Mouse (Mus musculus): ENCODE results near the gene Rela. TPM values are rescaled to one million over a fixed set of nuclear protein-coding genes. Genes with fewer than 3 reads are reported as not detected.
"Not testable (repeated sequence)": the region's sequence is repeated elsewhere in the genome, so short reads cannot be mapped to it uniquely, and the experiment has no call there.

Rela gene
- polyA plus RNA-seq, 1 experiment: 56.5 TPM

DNA sequence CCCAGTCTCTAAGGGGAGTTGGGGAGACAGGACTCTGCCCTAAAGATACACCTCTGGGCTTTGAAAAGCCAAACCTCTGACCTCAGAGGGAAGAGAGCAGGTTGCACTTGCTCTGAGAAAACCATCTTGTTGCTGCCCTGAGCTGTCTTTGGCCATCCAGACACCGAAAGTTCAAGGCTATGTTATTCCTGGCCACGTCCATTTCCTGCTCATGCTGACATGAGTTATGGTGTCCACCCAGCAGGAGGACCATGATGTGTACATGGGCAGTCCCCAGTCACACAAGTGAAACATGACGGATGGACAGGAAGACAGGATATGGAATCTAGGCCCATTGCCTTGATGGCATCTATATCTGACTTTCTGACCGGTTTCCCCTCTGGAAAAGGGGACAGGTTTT is 43.1 kb downstream of the Rela start:
- Histone ChIP-seq H3ac (ENCODE audit: control insufficient read depth, insufficient read length, low read depth) (no peak overlapping the region), H3K27me3 (ENCODE audit: control insufficient read depth, insufficient read depth, insufficient read length) (no peaks in the 10 kb centered on the region), H3K79me3 (ENCODE audit: low read depth) (no peaks in the 10 kb centered on the region), H3K36me3 (ENCODE audit: control insufficient read depth, insufficient read depth) (peaks cover 73% of the 10 kb centered on the region), H3K79me2 (ENCODE audit: control insufficient read depth, insufficient read depth) (no peaks in the 10 kb centered on the region), H3K4me3 (ENCODE audit: insufficient read depth, poor library complexity, severe bottlenecking) (no peak overlapping the region)
- TF ChIP-seq MYOG (IDR thresholded peaks at IDR 0.05; ENCODE audit: control insufficient read depth, extremely low read depth, insufficient read length) (no peak), FOSL1 (IDR thresholded peaks at IDR 0.05; ENCODE audit: insufficient read depth, low read length, poor library complexity, severe bottlenecking) (no peak), CTCF (IDR thresholded peaks at IDR 0.05; ENCODE audit: control insufficient read depth, insufficient read depth, insufficient read length) (no peak), CEBPB (IDR thresholded peaks at IDR 0.05; ENCODE audit: low read depth) (no peak), USF1 (IDR thresholded peaks at IDR 0.05; ENCODE audit: low read depth) (no peak), MAX (IDR thresholded peaks at IDR 0.05) (no peak), MYOD1 (IDR thresholded peaks at IDR 0.05; ENCODE audit: control insufficient read depth, insufficient read length, low read depth) (no peak)

DNA sequence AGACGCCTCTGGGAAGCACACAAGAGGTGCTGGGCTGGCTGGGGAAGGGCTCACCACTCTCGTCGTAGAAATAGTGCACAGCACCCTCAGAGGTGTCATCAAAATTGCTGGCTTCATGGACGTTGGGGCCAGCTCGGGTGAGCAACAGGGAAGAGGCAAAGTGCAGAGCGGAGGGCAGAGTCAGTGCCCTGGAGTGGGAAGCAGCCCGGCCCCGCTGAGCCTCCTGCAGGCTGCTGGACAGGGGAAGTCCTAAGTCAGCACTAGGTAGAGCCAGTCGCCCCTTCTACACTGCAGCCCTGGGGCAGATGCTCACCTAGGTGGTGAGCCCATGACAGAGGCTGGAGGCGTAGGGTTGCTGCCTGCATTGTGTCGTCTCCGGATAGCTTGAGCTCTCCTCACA is 47.0 kb downstream of the Rela start:
- H3K79me3 ChIP-seq (ENCODE audit: low read depth): peaks cover 6% of the 10 kb centered on the region
- no peaks in the 10 kb centered on the region for H3K27me3 ChIP-seq (ENCODE audit: control insufficient read depth, insufficient read depth, insufficient read length)
- TF ChIP-seq MYOG (IDR thresholded peaks at IDR 0.05; ENCODE audit: control insufficient read depth, extremely low read depth, insufficient read length): no peak
- H3K4me3 ChIP-seq (ENCODE audit: insufficient read depth, poor library complexity, severe bottlenecking): no peak overlapping the region
- no peak overlapping the region for H3ac ChIP-seq (ENCODE audit: control insufficient read depth, insufficient read length, low read depth)
- H3K79me2 ChIP-seq (ENCODE audit: control insufficient read depth, insufficient read depth): peaks cover 14% of the 10 kb centered on the region
- peaks cover 59% of the 10 kb centered on the region for H3K36me3 ChIP-seq (ENCODE audit: control insufficient read depth, insufficient read depth)

DNA sequence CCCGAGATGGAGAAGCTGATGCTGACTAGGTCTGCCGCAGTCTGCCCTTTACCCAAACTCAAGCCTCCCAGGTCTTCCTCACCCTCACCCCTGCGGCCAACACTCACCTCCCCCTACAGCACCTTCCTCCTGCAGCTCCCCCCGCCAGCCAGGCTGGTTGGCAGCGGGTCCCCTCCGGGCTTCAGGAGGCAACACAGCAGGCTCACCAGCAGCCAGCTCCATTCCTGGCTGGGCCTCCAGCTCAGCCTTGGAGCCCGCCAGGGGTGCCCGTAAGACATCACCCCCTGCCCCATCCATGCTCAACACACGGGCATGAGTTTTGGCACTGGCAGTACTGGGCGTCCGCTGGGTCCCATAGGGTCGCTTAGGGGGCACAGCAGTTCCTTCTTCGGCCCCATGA is 47.7 kb downstream of the Rela start:
- H3K4me3 ChIP-seq (ENCODE audit: insufficient read depth, poor library complexity, severe bottlenecking): no peak overlapping the region
- H3K27me3 ChIP-seq (ENCODE audit: control insufficient read depth, insufficient read depth, insufficient read length): no peaks in the 10 kb centered on the region
- no peak for TF ChIP-seq CEBPB (IDR thresholded peaks at IDR 0.05; ENCODE audit: low read depth)
- TF ChIP-seq CTCF (IDR thresholded peaks at IDR 0.05; ENCODE audit: control insufficient read depth, insufficient read depth, insufficient read length): no peak
- H3K79me2 ChIP-seq (ENCODE audit: control insufficient read depth, insufficient read depth): peaks cover 18% of the 10 kb centered on the region
- H3K79me3 ChIP-seq (ENCODE audit: low read depth): peaks cover 9% of the 10 kb centered on the region
- peaks cover 51% of the 10 kb centered on the region for H3K36me3 ChIP-seq (ENCODE audit: control insufficient read depth, insufficient read depth)
- no peak overlapping the region for H3ac ChIP-seq (ENCODE audit: control insufficient read depth, insufficient read length, low read depth)

DNA sequence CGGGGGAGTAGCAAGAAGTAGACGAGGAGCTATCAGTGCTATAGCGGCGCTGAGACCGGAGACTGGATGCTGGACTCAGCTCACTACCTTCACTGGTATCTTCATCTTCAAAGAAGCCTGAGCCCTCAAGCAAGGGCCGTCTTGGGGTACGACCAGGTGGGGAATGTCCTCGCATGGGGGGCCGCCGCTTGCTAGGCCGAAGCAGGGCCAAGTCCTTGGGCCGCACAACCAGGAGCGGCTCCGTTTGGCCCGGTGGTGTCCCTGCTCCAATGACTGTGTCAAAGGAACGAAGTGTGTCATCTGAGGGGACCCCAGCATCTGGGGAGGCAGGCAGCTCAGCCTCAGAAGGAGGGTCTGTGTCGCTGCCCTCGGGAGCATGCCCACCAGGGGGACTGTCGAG is 48.1 kb downstream of the Rela start:
- no peaks in the 10 kb centered on the region for H3K27me3 ChIP-seq (ENCODE audit: control insufficient read depth, insufficient read depth, insufficient read length)
- no peak overlapping the region for H3ac ChIP-seq (ENCODE audit: control insufficient read depth, insufficient read length, low read depth)
- peaks cover 14% of the 10 kb centered on the region for H3K79me3 ChIP-seq (ENCODE audit: low read depth)
- H3K36me3 ChIP-seq (ENCODE audit: control insufficient read depth, insufficient read depth): peaks cover 48% of the 10 kb centered on the region
- no peak for TF ChIP-seq CTCF (IDR thresholded peaks at IDR 0.05; ENCODE audit: control insufficient read depth, insufficient read depth, insufficient read length)
- no peak for TF ChIP-seq MAX (IDR thresholded peaks at IDR 0.05)
- TF ChIP-seq MYOD1 (IDR thresholded peaks at IDR 0.05; ENCODE audit: control insufficient read depth, insufficient read length, low read depth): no peak
- TF ChIP-seq FOSL1 (IDR thresholded peaks at IDR 0.05; ENCODE audit: insufficient read depth, low read length, poor library complexity, severe bottlenecking): no peak
- no peak for TF ChIP-seq CEBPB (IDR thresholded peaks at IDR 0.05; ENCODE audit: low read depth)
- TF ChIP-seq USF1 (IDR thresholded peaks at IDR 0.05; ENCODE audit: low read depth): no peak
- no peak for TF ChIP-seq MYOG (IDR thresholded peaks at IDR 0.05; ENCODE audit: control insufficient read depth, extremely low read depth, insufficient read length)
- peaks cover 22% of the 10 kb centered on the region for H3K79me2 ChIP-seq (ENCODE audit: control insufficient read depth, insufficient read depth)
- H3K4me3 ChIP-seq (ENCODE audit: insufficient read depth, poor library complexity, severe bottlenecking): no peak overlapping the region

DNA sequence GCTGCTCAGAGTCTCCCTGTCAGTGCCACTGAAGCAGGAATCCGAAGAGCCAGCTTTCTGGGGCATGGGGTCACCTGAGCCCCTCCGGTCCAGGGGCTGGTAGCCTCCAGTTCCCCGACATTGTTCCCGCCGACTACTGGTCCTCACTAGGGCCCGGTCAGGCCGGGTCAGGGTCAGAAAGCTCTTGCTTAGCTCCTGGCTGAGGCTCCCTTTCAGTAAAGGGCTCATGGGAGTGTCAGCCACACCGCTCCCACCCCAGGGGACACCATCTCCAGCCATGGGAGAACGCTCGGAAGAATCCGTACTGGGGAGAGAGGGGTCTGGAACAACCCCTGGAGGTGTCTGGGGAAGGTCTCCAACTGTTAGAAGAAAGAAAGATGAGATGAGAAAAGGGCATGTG is 48.6 kb downstream of the Rela start:
- Histone ChIP-seq H3K4me3 (ENCODE audit: insufficient read depth, poor library complexity, severe bottlenecking) (no peak overlapping the region), H3K27me3 (ENCODE audit: control insufficient read depth, insufficient read depth, insufficient read length) (no peaks in the 10 kb centered on the region), H3K79me2 (ENCODE audit: control insufficient read depth, insufficient read depth) (peaks cover 27% of the 10 kb centered on the region), H3K36me3 (ENCODE audit: control insufficient read depth, insufficient read depth) (peaks cover 44% of the 10 kb centered on the region), H3K79me3 (ENCODE audit: low read depth) (peaks cover 18% of the 10 kb centered on the region), H3ac (ENCODE audit: control insufficient read depth, insufficient read length, low read depth) (no peak overlapping the region)
- TF ChIP-seq CTCF (IDR thresholded peaks at IDR 0.05; ENCODE audit: control insufficient read depth, insufficient read depth, insufficient read length) (no peak), USF1 (IDR thresholded peaks at IDR 0.05; ENCODE audit: low read depth) (no peak), MYOD1 (IDR thresholded peaks at IDR 0.05; ENCODE audit: control insufficient read depth, insufficient read length, low read depth) (no peak), MYOG (IDR thresholded peaks at IDR 0.05; ENCODE audit: control insufficient read depth, extremely low read depth, insufficient read length) (no peak), CEBPB (IDR thresholded peaks at IDR 0.05; ENCODE audit: low read depth) (no peak), MAX (IDR thresholded peaks at IDR 0.05) (no peak)

DNA sequence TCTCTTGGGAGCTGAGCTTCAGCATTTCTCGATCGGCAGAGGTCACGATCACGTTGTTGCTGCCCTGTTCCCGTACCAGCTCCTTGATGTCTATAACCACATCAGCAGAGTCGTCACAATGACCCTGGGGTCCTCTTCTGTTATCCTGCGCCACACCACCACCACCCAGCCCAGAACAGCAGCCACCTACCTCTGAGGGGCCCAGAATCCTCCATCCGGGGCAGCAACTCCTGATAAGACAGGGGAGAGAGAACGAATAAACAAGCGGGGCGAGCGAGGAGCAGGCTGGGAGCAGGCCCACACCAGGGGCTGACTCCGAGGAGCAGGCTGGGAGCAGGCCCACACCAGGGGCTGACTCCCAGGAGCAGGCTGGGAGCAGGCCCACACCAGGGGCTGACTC is 49.2 kb downstream of the Rela start:
- Histone ChIP-seq H3ac (ENCODE audit: control insufficient read depth, insufficient read length, low read depth) (no peak overlapping the region), H3K79me2 (ENCODE audit: control insufficient read depth, insufficient read depth) (peaks cover 32% of the 10 kb centered on the region), H3K36me3 (ENCODE audit: control insufficient read depth, insufficient read depth) (peaks cover 38% of the 10 kb centered on the region), H3K4me3 (ENCODE audit: insufficient read depth, poor library complexity, severe bottlenecking) (no peak overlapping the region), H3K79me3 (ENCODE audit: low read depth) (peaks cover 24% of the 10 kb centered on the region), H3K27me3 (ENCODE audit: control insufficient read depth, insufficient read depth, insufficient read length) (no peaks in the 10 kb centered on the region)
- TF ChIP-seq FOSL1 (IDR thresholded peaks at IDR 0.05; ENCODE audit: insufficient read depth, low read length, poor library complexity, severe bottlenecking) (no peak), MYOG (IDR thresholded peaks at IDR 0.05; ENCODE audit: control insufficient read depth, extremely low read depth, insufficient read length) (no peak), CTCF (IDR thresholded peaks at IDR 0.05; ENCODE audit: control insufficient read depth, insufficient read depth, insufficient read length) (no peak), MYOD1 (IDR thresholded peaks at IDR 0.05; ENCODE audit: control insufficient read depth, insufficient read length, low read depth) (no peak), USF1 (IDR thresholded peaks at IDR 0.05; ENCODE audit: low read depth) (no peak), MAX (IDR thresholded peaks at IDR 0.05) (no peak), CEBPB (IDR thresholded peaks at IDR 0.05; ENCODE audit: low read depth) (no peak)

DNA sequence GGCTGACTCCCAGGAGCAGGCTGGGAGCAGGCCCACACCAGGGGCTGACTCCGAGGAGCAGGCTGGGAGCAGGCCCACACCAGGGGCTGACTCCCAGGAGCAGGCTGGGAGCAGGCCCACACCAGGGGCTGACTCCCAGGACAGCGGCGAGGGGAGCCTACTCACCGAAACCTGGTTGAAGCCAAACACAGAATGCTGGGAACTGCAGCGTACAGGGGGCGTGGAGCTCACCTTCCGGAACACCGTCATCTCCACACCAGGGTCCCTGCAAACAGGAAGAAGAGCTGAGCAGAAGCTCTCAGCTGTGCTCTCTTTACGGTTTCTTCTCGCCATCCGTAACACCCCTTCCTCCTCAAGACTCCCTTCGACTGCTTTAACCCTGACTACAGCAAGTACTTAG is 49.7 kb downstream of the Rela start:
- Histone ChIP-seq H3K79me3 (ENCODE audit: low read depth) (peaks cover 29% of the 10 kb centered on the region), H3ac (ENCODE audit: control insufficient read depth, insufficient read length, low read depth) (peak overlapping the region; percentile 38), H3K79me2 (ENCODE audit: control insufficient read depth, insufficient read depth) (peaks cover 38% of the 10 kb centered on the region), H3K36me3 (ENCODE audit: control insufficient read depth, insufficient read depth) (peaks cover 38% of the 10 kb centered on the region)
- H3K27me3 ChIP-seq (ENCODE audit: control insufficient read depth, insufficient read depth, insufficient read length); H3K4me3 ChIP-seq (ENCODE audit: insufficient read depth, poor library complexity, severe bottlenecking): not testable (repeated sequence)
